Mouse (Mus musculus): Measurements from ENCODE around the gene Ndufb6. TPM values are rescaled to one million over a fixed set of nuclear protein-coding genes. Genes with fewer than 3 reads are reported as not detected.

The Ndufb6 gene
- 73.1 TPM for polyA plus RNA-seq (2014; fragmentation: Illumina TruSeq; extraction: RNeasy Lipid Tissue Mini Kit (QIAGEN cat#74804); ENCODE audit: low read depth, low replicate concordance)

DNA sequence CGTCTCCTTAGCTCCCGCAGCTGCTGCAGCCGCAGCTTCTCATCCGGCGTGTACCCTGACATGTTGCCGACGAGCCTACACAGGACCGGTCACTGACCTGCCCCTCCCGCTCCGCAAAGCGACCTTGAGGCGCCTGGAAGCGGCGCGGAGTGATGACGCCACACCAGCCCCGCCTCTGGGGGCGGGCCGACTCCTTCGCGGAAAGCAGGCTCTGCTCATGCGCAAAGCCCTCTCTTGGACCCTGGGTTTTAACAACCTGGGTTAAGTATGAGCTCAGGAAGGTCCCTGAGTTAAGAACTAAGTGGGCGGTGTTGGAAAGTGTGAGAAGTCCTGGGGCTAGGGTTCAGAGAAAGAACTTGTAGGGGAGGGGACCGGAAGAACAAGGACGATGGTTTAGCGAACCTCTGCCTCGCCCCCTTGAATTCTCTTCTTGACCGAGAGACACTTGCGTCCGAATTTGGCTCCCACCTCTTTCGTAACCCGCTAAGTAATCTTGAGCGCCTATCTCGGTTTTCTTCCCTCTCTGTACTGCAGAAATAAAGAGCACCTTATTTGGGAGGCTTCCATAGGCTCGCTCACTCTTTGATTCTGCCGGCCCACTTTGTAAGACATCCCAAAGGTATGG is at the start of gene Ndufb6:
Ndufb6 (minus strand) TSS at position 146 of the 625 bp plus-strand sequence.

DNA sequence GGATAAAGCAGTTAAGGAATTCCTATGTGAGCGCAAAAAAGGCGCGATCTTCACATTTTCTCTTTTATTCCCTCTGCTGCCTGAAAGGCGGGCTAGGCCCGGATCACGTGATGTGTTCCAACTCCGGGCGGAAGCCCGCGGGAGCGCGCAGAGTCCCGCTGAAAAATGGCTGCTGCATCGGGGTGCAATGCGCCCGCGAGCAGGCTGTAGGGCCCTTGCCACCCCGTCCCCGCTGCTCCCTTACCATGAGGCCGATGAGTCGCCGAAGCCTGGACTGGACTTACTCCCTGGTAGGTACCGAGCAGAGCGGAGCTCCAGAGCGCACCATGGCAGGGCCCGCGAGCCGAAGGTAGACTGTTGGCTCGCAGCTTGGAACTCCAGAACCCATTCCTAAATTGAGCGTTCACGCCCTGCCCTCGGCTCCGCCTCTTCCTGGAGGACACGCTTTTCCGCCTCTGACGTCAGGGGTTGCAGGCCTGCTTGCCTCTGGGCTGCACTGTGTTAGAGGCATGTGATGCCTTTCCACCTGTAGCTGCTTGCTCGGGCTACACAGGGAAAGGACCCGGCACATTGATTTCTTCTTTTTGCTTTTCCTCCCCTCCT is 9.7 kb downstream of the Ndufb6 start, which contains the start of the genes Smim27 and Topors:
Smim27 (plus strand) TSS at position 150 of the 603 bp plus-strand sequence.
Topors (minus strand) TSS at position 421 of the 603 bp plus-strand sequence.

DNA sequence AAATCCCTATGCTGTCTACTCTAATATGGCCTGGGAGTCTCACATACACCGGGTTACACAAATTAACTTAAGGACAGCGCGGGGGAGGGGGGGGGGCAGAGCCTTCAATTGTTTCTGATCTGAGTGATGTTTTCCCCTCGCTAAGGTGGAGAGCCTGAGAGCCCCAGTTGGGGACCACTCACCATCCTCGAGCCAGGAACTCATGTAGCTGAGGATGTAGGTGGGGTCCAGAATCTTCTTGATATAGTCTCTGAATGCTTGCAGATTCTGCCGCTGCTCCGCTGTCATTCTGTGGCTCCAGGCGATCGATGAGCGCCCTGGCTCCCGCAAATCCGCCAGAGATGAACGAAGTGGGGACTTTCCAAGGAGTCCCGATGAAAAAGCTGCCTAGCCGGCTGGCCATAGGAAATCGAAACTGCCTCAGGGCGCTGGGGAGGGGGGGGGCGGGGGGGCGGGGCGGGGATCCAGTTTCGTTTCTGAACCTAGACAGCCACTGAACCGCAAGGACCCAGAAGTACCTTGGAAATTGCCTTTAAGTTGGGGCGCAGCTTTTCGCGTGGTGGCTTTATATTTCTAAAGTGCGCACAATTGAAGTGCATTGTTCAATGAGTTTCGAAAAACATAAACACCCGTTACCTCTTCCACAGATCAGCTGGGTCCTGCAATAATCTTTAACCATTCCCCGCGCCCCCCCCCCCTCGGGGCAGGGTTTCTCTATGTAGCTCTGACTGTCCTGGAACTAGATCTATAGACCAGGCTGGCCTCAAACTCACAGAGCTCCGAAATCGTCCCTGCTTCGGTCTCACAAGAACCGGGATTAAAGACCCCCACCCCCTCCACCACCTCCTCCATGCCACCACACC is 39.6 kb downstream of the Ndufb6 start, which contains the start of gene Ddx58:
Ddx58 (minus strand) TSS at position 420 of the 863 bp plus-strand sequence.

Other genes starting within 250 kb of the Ndufb6 start
- 6.8 TPM for gene Aco1, start 136.3 kb downstream of the Ndufb6 start, polyA plus RNA-seq (2014; fragmentation: Illumina TruSeq; extraction: RNeasy Lipid Tissue Mini Kit (QIAGEN cat#74804); ENCODE audit: low read depth, low replicate concordance)
- gene Ddx58, start 39.6 kb downstream of the Ndufb6 start, polyA plus RNA-seq (2014; fragmentation: Illumina TruSeq; extraction: RNeasy Lipid Tissue Mini Kit (QIAGEN cat#74804); ENCODE audit: low read depth, low replicate concordance), result 5.5 TPM
- gene Smim27, start 9.8 kb downstream of the Ndufb6 start, polyA plus RNA-seq (2014; fragmentation: Illumina TruSeq; extraction: RNeasy Lipid Tissue Mini Kit (QIAGEN cat#74804); ENCODE audit: low read depth, low replicate concordance), result 6.5 TPM
- gene Topors, start 9.6 kb downstream of the Ndufb6 start, polyA plus RNA-seq (2014; fragmentation: Illumina TruSeq; extraction: RNeasy Lipid Tissue Mini Kit (QIAGEN cat#74804); ENCODE audit: low read depth, low replicate concordance), result 82.9 TPM
- gene Tmem215, start 192.8 kb upstream of the Ndufb6 start, polyA plus RNA-seq (2014; fragmentation: Illumina TruSeq; extraction: RNeasy Lipid Tissue Mini Kit (QIAGEN cat#74804); ENCODE audit: low read depth, low replicate concordance), result 0.08 TPM

Measured in testis, adult 10 weeks (tissue).